Mouse (Mus musculus): ENCODE results near the gene Gpat2. TPM values are rescaled to one million over a fixed set of nuclear protein-coding genes. Genes with fewer than 3 reads are reported as not detected.

Gene Gpat2
- total RNA-seq, 2 experiments from 2014 or later: 0.39 to 0.49 TPM

- DNase-seq (ENCODE audit: extremely low spot score in 1 of 2, low spot score in 2 of 2): no peak
These were observed 57.0 kb downstream of the Gpat2 start for GRCm38 (mm10) chr2:127481841-127482532.

DNA sequence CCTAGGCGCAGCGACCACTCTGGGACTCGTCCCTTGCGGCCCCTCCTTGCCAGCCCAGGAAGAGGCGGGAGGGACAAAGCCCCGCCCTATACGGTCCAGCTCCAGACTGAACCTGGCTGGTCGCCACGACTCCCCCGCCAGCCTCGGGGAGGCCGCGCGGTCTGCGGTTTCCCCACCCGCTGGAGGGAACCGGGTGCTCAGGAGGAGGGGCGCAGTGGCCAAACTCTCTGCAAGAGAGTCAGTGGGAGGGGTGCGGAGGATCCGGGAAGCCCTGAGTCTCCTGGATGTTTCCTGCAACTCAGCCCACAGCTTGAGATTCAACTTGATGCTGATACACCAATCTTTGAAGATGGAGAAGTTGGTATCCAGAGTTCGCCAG, 57.5 kb downstream of the Gpat2 start:
- intact Hi-C loops (cut with DNase I): no loop called here
- DNase-seq (ENCODE audit: extremely low spot score in 1 of 2, low spot score in 2 of 2): peak in 1 of 2 experiments; percentile 84

More at GRCm38 (mm10) chr2:127481841-127482532, 57.0 kb downstream of the Gpat2 start:
- intact Hi-C loops (cut with DNase I): no loop called here

DNA sequence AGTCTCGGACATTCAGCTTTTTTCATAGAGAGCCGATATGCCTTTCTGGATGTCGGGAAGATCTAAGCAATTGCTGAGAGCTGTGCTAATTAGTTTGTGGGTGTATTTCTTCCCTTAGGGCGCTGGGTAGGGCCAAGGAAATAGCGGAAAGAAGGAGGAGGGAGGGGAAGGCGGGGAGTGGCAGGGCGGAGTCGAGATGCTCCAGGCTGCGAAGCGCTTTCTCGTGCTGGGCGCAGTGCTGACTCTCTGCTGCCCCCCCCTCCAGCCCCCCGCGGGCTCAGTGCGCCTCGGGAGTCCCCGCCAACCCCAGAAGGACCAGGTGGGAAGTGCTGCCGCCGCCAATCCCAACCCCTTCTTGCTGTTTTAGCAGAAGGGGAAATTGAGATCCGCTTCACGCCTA, 58.0 kb downstream of the Gpat2 start:
- DNase-seq (ENCODE audit: extremely low spot score in 1 of 2, low spot score in 2 of 2): peak in 1 of 2 experiments; percentile 52
- intact Hi-C loops (cut with DNase I): no loop called here

GRCm38 (mm10) chr2:127484476-127485170, 59.6 kb downstream of the Gpat2 start:
- intact Hi-C loops (cut with DNase I): no loop called here
- DNase-seq (ENCODE audit: extremely low spot score in 1 of 2, low spot score in 2 of 2): peak in 1 of 2 experiments; percentile 79

Other genes starting within 250 kb of the Gpat2 start
- under 1 TPM; 0.67 to 0.81 TPM for gene 1810024B03Rik, start 216.9 kb upstream of the Gpat2 start, total RNA-seq (2021)
- 10 to 100 TPM; 82.6 to 85.2 TPM for gene Snrnp200, start 216.8 kb upstream of the Gpat2 start, total RNA-seq (2021)
- gene Ciao1, start 177.4 kb upstream of the Gpat2 start, total RNA-seq (2021): 10 to 100 TPM; 62.5 to 66.0 TPM
- gene Tmem127, start 177.3 kb upstream of the Gpat2 start, total RNA-seq (2021): 100 to 1,000 TPM; 115 to 118 TPM
- gene Stard7, start 155.0 kb upstream of the Gpat2 start, total RNA-seq (2021): 100 to 1,000 TPM; 189 to 201 TPM
- gene Dusp2, start 89.0 kb upstream of the Gpat2 start, total RNA-seq (2021): 1 to 10 TPM; 4.5 to 6.1 TPM
- gene Astl, start 86.6 kb upstream of the Gpat2 start, total RNA-seq (2021): not detected
- under 1 TPM; 0.45 to 0.81 TPM for gene Adra2b, start 62.0 kb upstream of the Gpat2 start, total RNA-seq (2021)
- gene Fahd2a, start 19.4 kb downstream of the Gpat2 start, total RNA-seq (2021): 10 to 100 TPM; 15.6 to 18.6 TPM
- gene Kcnip3, start 96.9 kb downstream of the Gpat2 start, total RNA-seq (2021): 10 to 100 TPM; 61.7 to 67.9 TPM
- under 1 TPM in 1 of 2 experiments, not detected in 1; 0.11 TPM for gene Prom2, start 116.3 kb downstream of the Gpat2 start, total RNA-seq (2021)
- gene Zfp661, start 161.9 kb downstream of the Gpat2 start, total RNA-seq (2021): 1 to 10 TPM; 8.0 to 9.3 TPM
- 10 to 100 TPM; 90.7 to 100.0 TPM for gene Mrps5, start 162.0 kb downstream of the Gpat2 start, total RNA-seq (2021)
- 1 to 10 TPM; 3.9 to 7.9 TPM for gene Mal, start 231.5 kb downstream of the Gpat2 start, total RNA-seq (2021)